Comparison of ENCODE assay signal across 15 mouse cellular contexts in the genomic region with DNA sequence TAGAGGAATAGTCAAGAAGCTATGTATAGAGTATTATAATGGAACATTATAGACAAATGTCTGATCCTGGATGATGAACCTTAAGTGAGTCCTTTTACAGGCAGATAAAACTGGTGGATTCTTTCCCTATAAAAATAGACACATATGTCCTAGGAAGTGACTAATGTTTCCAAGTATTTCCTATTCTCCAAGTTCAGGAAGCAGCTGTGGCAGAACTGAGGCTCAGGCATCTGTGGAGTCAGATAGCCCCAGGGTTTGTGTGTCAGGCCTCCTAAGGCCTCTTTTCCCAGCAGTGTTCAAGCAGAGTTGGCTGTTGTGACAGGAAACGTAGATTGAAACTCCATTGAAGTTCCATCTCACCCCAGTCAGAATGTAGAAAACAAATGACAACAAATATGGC. TPM values are rescaled to one million over a fixed set of nuclear protein-coding genes. Genes with fewer than 3 reads are reported as not detected.
A peak's percentile ranks its signal among the peaks of the same experiment; 100 is the strongest.
DNase-seq lines count a peak whose midpoint lies in the region; ATAC-seq and TF ChIP-seq lines count a peak whose summit lies in the region.
"Had no signal": no experiment of that assay in that cellular context is flagged by ENCODE, and none has a peak within 500 bp of the region (broad histone marks: within the 10 kb centered on the region; RNA-seq: fewer than 3 reads in every experiment).

No protein-coding gene starts in this region.

- H3K4me2 ChIP-seq in heart, embryonic 11.5 days = no peak overlapping the region
- H3K4me2 ChIP-seq in hindbrain, embryonic 11.5 days (replicated peaks; ENCODE audit: low read depth, low read length) = no peak overlapping the region
- H3K4me2 ChIP-seq: hindbrain, embryonic 14.5 days; midbrain, embryonic 12.5 days; neural tube, embryonic 13.5 days had no signal

- H3K4me3 ChIP-seq in heart, embryonic 11.5 days (ENCODE audit: low read depth, low read length) = no peak overlapping the region
- no peak overlapping the region for H3K4me3 ChIP-seq in kidney, adult 2 months (ENCODE audit: insufficient read depth, low read depth, low read length)
- no peak overlapping the region for H3K4me3 ChIP-seq in hindbrain, embryonic 11.5 days (ENCODE audit: low read depth, low read length)
- H3K4me3 ChIP-seq: midbrain, embryonic 12.5 days; neural tube, embryonic 13.5 days had no signal

- no peak overlapping the region; the same call in 1 of the 2 replicates for H3K27ac ChIP-seq in heart, embryonic 11.5 days (ENCODE audit: low read depth, low read length)
- peak overlapping the region; percentile 68 for H3K27ac ChIP-seq in kidney, adult 2 months (ENCODE audit: insufficient read depth, low read depth, low read length)
- H3K27ac ChIP-seq in hindbrain, embryonic 11.5 days (ENCODE audit: low read depth, low read length) = no peak overlapping the region
- H3K27ac ChIP-seq: hindbrain, embryonic 14.5 days; midbrain, embryonic 12.5 days; neural tube, embryonic 13.5 days had no signal

- peaks cover 3% of the 10 kb centered on the region; the same call in 1 of the 2 replicates for H3K9me3 ChIP-seq in heart, embryonic 11.5 days (replicated peaks; ENCODE audit: control insufficient read depth, low read length)
- H3K9me3 ChIP-seq in hindbrain, embryonic 11.5 days (ENCODE audit: control insufficient read depth, low read length) = no peaks in the 10 kb centered on the region
- H3K9me3 ChIP-seq: midbrain, embryonic 12.5 days; neural tube, embryonic 13.5 days had no signal

- H3K27me3 ChIP-seq in heart, embryonic 11.5 days (ENCODE audit: control insufficient read depth, insufficient read depth, low read length) = no peaks in the 10 kb centered on the region
- H3K27me3 ChIP-seq in kidney, adult 2 months (replicated peaks; ENCODE audit: control insufficient read depth, insufficient read depth, low read length) = no peaks in the 10 kb centered on the region
- no peaks in the 10 kb centered on the region for H3K27me3 ChIP-seq in hindbrain, embryonic 11.5 days (ENCODE audit: control insufficient read depth, insufficient read depth, low read length)
- H3K27me3 ChIP-seq: midbrain, embryonic 12.5 days; neural tube, embryonic 13.5 days; Patski had no signal

- peak; percentile 97 for DNase-seq in heart, adult 11 months
- DNase-seq in heart, adult 9 months (ENCODE audit: low spot score in 2 of 2) = peak; percentile 51 to 80
- peak; percentile 71 for DNase-seq in kidney, adult 2 months
- DNase-seq in lung, postnatal 10 days = peak; percentile 51
- DNase-seq in hindbrain, embryonic 11.5 days (ENCODE audit: low spot score) = no peak
- no peak for DNase-seq in cerebellum, adult 11-12 months
- no peak for DNase-seq in spleen, adult 18-20 months
- DNase-seq: cerebellum, postnatal 10 days; layer of hippocampus, adult 9-11 months; thymus, postnatal 25 days had no signal

- H3K4me1 ChIP-seq in heart, embryonic 11.5 days (ENCODE audit: control insufficient read depth, insufficient read depth, low read length) = no peaks in the 10 kb centered on the region
- peaks cover 3% of the 10 kb centered on the region; the same call in 1 of the 2 replicates for H3K4me1 ChIP-seq in kidney, adult 2 months (ENCODE audit: control insufficient read depth, insufficient read depth, low read length)
- no peaks in the 10 kb centered on the region for H3K4me1 ChIP-seq in hindbrain, embryonic 11.5 days (replicated peaks; ENCODE audit: control insufficient read depth, insufficient read depth, low read length)
- H3K4me1 ChIP-seq: midbrain, embryonic 12.5 days had no signal

- WGBS in heart, embryonic 11.5 days (ENCODE audit: insufficient replicate concordance) = 46% methylated on average over 1 of the region's 1 CpGs
- 64% methylated on average over 1 of the region's 1 CpGs for WGBS in kidney, adult 2 months
- 53% methylated on average over 1 of the region's 1 CpGs for WGBS in hindbrain, embryonic 11.5 days

- H3K9ac ChIP-seq in heart, embryonic 11.5 days (ENCODE audit: low read depth, low read length) = no peak overlapping the region
- H3K9ac ChIP-seq in hindbrain, embryonic 11.5 days (ENCODE audit: low read depth, low read length) = no peak overlapping the region
- H3K9ac ChIP-seq: hindbrain, embryonic 14.5 days; midbrain, embryonic 12.5 days; neural tube, embryonic 13.5 days had no signal

- no peak for TF ChIP-seq CTCF in kidney, adult 2 months (conservative IDR thresholded peaks at IDR 0.05; ENCODE audit: insufficient read depth, insufficient read length, low read depth, low read length)

- no peak for ATAC-seq in heart, embryonic 11.5 days (replicated peaks; ENCODE audit: insufficient number of reproducible peaks, low FRiP score, low TSS enrichment)
- no peak for ATAC-seq in hindbrain, embryonic 11.5 days (ENCODE audit: low FRiP score)
- ATAC-seq: Patski had no signal

- no peaks in the 10 kb centered on the region for H3K36me3 ChIP-seq in heart, embryonic 11.5 days (ENCODE audit: control insufficient read depth, insufficient read depth, low read length)
- no peaks in the 10 kb centered on the region for H3K36me3 ChIP-seq in kidney, adult 2 months (ENCODE audit: control insufficient read depth, insufficient read depth, low read length)
- no peaks in the 10 kb centered on the region for H3K36me3 ChIP-seq in hindbrain, embryonic 11.5 days (ENCODE audit: control insufficient read depth, insufficient read depth, low read length)
- H3K36me3 ChIP-seq: midbrain, embryonic 12.5 days; neural tube, embryonic 13.5 days had no signal

- no peak for TF ChIP-seq POLR2A in kidney, adult 2 months (IDR thresholded peaks at IDR 0.05; ENCODE audit: low read depth, low read length)

RNA-seq across cellular contexts. Expression of a gene that starts 25.4 kb away (rescaled TPM):
- 0.21 and 0.56 TPM in 2 replicates for polyA plus RNA-seq in heart, embryonic 11.5 days (2014; fragmentation: Nextera tagmentation; extraction: Ambion mirVana)
- 0.58 TPM in 2 replicates for polyA plus RNA-seq in kidney, adult 2 months (2012; rRNA removed)
- not detected in 2 replicates for polyA plus RNA-seq in hindbrain, embryonic 11.5 days (2014; fragmentation: Nextera tagmentation; extraction: Ambion mirVana)
- polyA plus RNA-seq: midbrain, embryonic 12.5 days had no signal

Comparison
In these comparisons a context has a peak if more than half of its experiments do, and no peak if none do; other contexts are left out.
1. DNase-seq: peak in heart, adult 11 months (single experiment), heart, adult 9 months (2 of 2), kidney, adult 2 months (single experiment) and lung, postnatal 10 days (single experiment); none in hindbrain, embryonic 11.5 days (single experiment), cerebellum, adult 11-12 months (single experiment) and spleen, adult 18-20 months (0 of 2).